Mouse (Mus musculus) ES-Bruce4 (cell line): ENCODE results near the gene Znrf3.

ENCODE experiments used
- CTCF ChIP-seq: IDR thresholded peaks from one replicate; pipeline ENCODE4 v1.8.1; 2011; ENCODE audit warnings: low read depth, low read length
- EP300 ChIP-seq: IDR thresholded peaks from 2 replicates; pipeline ENCODE4 v1.6.1; 2011; ENCODE audit warnings: low read depth, low read length; ENCODE audit not compliant: insufficient read depth

DNA sequence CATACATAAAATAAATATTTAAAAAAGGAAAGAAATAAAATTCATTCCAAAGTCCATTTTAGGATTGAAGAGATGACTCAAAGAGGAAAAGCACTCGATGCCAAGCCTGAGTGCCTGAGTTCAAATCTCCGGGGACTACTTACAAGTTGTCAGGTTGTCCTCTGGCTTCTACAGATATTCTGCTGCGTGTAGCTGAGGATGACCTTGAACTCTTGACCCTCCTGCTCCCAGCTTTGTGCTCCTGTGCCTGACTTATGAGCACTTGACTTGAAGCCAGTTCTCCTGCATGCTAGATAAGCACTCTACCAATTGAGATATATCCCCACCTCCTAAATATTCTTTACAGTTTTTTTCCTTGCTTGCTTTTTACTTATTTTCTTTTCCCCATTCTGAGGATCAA, 34.2 kb upstream of the Znrf3 start:
- TF ChIP-seq CTCF, result no peak
- TF ChIP-seq EP300, result no peak
